Mouse (Mus musculus): ENCODE data around the gene Cd3g.

- TF ChIP-seq CTCF (conservative IDR thresholded peaks at IDR 0.05; ENCODE audit: low read length) (no peak), NANOG (IDR thresholded peaks at IDR 0.05; ENCODE audit: borderline replicate concordance, low read length) (no peak), POU5F1 (IDR thresholded peaks at IDR 0.05; ENCODE audit: borderline replicate concordance, low read length) (no peak)
These were observed 59.1 kb downstream of the Cd3g start for GRCm38 (mm10) chr9:44921123-44921468.
